Mouse (Mus musculus) cerebellum, adult 2 months (tissue): ENCODE data around the gene Parp11.

Experiments
- CTCF ChIP-seq: fragments of 200-500 bp; IDR thresholded peaks from 2 replicates; pipeline ENCODE4 v1.5.1; 2011; ENCODE audit warnings: low read depth, mild to moderate bottlenecking, control low read depth, low read length, moderate library complexity, borderline replicate concordance; ENCODE audit not compliant: insufficient read depth
- POLR2A ChIP-seq: fragments of 200-500 bp; IDR thresholded peaks from 2 replicates; pipeline ENCODE4 v1.6.1; 2011; ENCODE audit warnings: low read length, control low read depth, borderline replicate concordance; ENCODE audit not compliant: insufficient read depth

DNA sequence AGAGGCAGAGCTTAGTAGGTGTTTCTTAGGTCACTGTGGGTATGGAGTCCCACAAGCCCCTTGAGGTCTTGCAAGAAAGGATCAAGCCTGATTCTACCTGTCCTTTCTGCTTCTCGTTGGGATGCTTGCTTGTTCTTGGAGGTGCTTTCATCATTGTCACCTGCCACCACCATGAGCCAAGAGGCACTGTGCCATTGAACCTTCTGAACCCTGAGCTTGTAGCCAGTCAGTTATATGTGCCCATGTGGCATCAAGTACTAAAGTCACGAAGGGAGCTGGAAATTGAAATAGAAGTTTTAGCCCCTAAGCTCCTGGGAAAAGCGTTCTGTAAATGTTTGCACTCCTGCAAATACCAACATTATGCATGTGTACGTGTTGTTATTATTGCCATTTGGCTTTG, 14.9 kb downstream of the Parp11 start:
- no peak for TF ChIP-seq CTCF
- TF ChIP-seq POLR2A: no peak
